Mouse (Mus musculus) Patski (cell line): ENCODE measurements around the gene Bspry. TPM values are rescaled to one million over a fixed set of nuclear protein-coding genes. Genes with fewer than 3 reads are reported as not detected.
A peak's percentile ranks its signal among the peaks of the same experiment; 100 is the strongest.

ENCODE experiments used
- ATAC-seq: fragments of 100-300 bp; one replicate; pipeline ENCODE4 v1.8.0; 2021
- CTCF ChIA-PET: fragments of 350-600 bp; sonication (Branson Sonifier 250); formaldehyde crosslinking; loops from one replicate; lab custom pipeline; 2022; ENCODE audit warnings: inconsistent platforms; lab: Charles Lee
- POLR2A ChIA-PET: fragments of 350-600 bp; sonication (Branson Sonifier 250); formaldehyde crosslinking; loops from one replicate; lab custom pipeline; 2022; ENCODE audit warnings: antibody characterized with exemption, inconsistent platforms; lab: Charles Lee
- DNase-seq: peaks from one replicate; pipeline ENCODE4 v3.0.0-alpha.2; 2011; ENCODE audit warnings: low read depth, low spot score
- H3K27me3 ChIP-seq: fragments of 371-371 bp; one replicate; pipeline ENCODE4 v1.5.1; 2021
- CTCF ChIP-seq: fragments of 100-300 bp; IDR thresholded peaks from one replicate; pipeline ENCODE4 v1.5.1; 2021
- in situ Hi-C: fragments of 300-500 bp; cut with MboI; formaldehyde crosslinking; loops from 3 replicates; pipeline ENCODE4 v1.11.1; 2018; ENCODE audit warnings: low pct_unique_long_range_greater_than_20kb, mixed read lengths
- polyA plus RNA-seq: library from polyadenylated mRNA; unstranded; gene quantifications from one replicate; pipeline ENCODE4 v1.2.3, GENCODE M21; 2021

Gene Bspry
- polyA plus RNA-seq, 1 experiment from 2014 or later: 3.3 TPM

GRCm38 (mm10) chr4:62514995-62515394 lies 35.1 kb downstream of the Bspry start:
- CTCF ChIA-PET: no interaction called here
- DNase-seq (no peak), ATAC-seq (no peak)
- H3K27me3 ChIP-seq: no peaks in the 10 kb centered on the region
- in situ Hi-C loops: no loop called here
- no peak for TF ChIP-seq CTCF
- POLR2A ChIA-PET: no interaction called here

GRCm38 (mm10) chr4:62515490-62515889 lies 35.6 kb downstream of the Bspry start:
- ChIA-PET POLR2A (no interaction called here), CTCF (no interaction called here)
- in situ Hi-C loops: no loop called here
- no peak for ATAC-seq
- no peak for TF ChIP-seq CTCF
- no peak for DNase-seq
- no peaks in the 10 kb centered on the region for H3K27me3 ChIP-seq

DNA sequence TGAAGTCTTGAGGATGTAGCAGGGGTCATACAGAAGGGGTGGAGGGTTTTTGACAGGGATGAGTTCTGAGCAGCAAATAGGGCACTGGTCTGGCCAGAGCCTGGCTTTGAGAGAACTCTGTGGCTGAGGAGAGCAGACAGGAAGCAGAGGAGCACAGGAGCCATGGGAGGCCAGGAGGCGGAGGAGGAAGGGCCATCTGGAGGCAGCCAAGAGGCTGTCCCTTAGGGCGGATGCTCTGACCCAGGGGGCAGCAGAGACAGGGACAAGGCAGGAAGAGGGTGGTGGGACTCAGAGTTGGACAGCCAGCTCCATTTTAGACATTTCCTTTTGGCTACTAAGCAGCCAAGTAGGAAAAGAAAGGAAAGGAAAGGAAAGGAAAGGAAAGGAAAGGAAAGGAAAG lies 36.2 kb downstream of the Bspry start:
- ChIA-PET POLR2A (no interaction called here), CTCF (no interaction called here)
- in situ Hi-C loops: no loop called here
- ATAC-seq (no peak), DNase-seq (no peak)
- no peaks in the 10 kb centered on the region for H3K27me3 ChIP-seq
- TF ChIP-seq CTCF: no peak

GRCm38 (mm10) chr4:62516579-62516978 lies 36.7 kb downstream of the Bspry start:
- CTCF ChIA-PET: interaction anchor here (1.0 to 1.3 kb wide), 2 partner anchors 9 to 63 kb away, joined by 3 read pairs; no protein-coding TSS in a partner anchor
- POLR2A ChIA-PET: no interaction called here
- no peaks in the 10 kb centered on the region for H3K27me3 ChIP-seq
- TF ChIP-seq CTCF: no peak
- ATAC-seq: no peak
- no peak for DNase-seq
- in situ Hi-C loops: no loop called here

- no peak for ATAC-seq
- in situ Hi-C loops: no loop called here
- ChIA-PET POLR2A (interaction anchor here (0.5 kb wide), 1 partner anchor 9 kb away, joined by 8 read pairs; no protein-coding TSS in a partner anchor), CTCF (interaction anchor here (1.0 to 1.3 kb wide), 2 partner anchors 9 to 63 kb away, joined by 3 read pairs; no protein-coding TSS in a partner anchor)
- no peak for DNase-seq
- no peaks in the 10 kb centered on the region for H3K27me3 ChIP-seq
- TF ChIP-seq CTCF: no peak
These were observed 37.2 kb downstream of the Bspry start for GRCm38 (mm10) chr4:62517046-62517445.

DNA sequence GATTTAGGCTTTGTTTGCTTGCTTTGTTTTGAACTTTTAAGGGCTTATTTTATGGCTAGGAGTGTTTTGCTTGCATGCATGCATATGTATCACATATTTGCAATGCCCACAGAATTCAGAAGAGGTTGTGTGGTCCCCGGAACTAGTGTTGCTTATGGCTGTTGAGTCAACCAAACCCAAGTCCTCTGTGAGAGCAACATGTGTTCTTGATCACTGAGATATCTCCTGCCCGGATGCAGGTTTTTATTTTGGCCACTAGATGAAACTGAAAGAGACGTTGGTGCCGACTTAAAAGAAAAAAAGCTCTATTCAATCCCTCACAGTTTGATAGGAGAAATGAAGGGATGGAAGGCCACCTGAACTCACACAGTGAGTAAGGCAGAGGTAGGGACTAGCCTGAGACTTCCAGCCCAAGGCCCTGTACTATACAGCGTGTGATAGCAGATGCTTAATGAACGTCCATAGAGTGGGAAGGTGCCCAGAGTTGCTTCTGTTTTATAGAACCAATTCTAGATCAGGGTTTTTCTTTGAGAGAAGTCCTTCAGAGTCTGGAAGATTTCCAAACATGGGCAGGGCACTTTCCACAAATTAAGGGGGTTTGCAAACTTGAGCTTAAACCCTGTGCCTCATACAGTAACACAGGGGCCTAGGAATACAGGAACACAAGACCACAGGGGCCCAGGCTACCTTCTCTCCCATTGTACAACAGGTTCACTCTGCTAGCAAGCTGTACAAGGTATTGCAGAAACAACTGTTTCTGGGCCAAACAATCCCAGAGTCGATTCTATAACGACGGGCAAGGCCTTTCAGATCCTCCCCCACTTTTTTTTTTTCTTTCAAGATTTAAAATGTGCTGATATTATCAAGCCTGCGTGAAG lies 37.9 kb downstream of the Bspry start:
- no peak for TF ChIP-seq CTCF
- DNase-seq (no peak), ATAC-seq (no peak)
- ChIA-PET POLR2A (interaction anchor here (0.5 to 1.6 kb wide), 2 partner anchors 8 to 110 kb away, joined by 4 to 8 read pairs; partner anchors contain the start of genes Cdc26 and Prpf4), CTCF (interaction anchor here (0.6 to 1.3 kb wide), 4 partner anchors 10 to 209 kb away, joined by 3 to 4 read pairs (median 3); no protein-coding TSS in a partner anchor)
- in situ Hi-C loops: no loop called here
- H3K27me3 ChIP-seq: no peaks in the 10 kb centered on the region

GRCm38 (mm10) chr4:62518416-62519121 lies 38.7 kb downstream of the Bspry start:
- in situ Hi-C loops: no loop called here
- ChIA-PET CTCF (interaction anchor here (0.6 to 1.3 kb wide), 4 partner anchors 17 to 208 kb away, joined by 3 to 6 read pairs (median 4); no protein-coding TSS in a partner anchor), POLR2A (interaction anchor here (1.6 kb wide), 1 partner anchor 111 kb away, joined by 4 read pairs; the partner anchor contains the start of genes Cdc26 and Prpf4)
- no peaks in the 10 kb centered on the region for H3K27me3 ChIP-seq
- DNase-seq: no peak
- no peak for TF ChIP-seq CTCF
- no peak for ATAC-seq

DNA sequence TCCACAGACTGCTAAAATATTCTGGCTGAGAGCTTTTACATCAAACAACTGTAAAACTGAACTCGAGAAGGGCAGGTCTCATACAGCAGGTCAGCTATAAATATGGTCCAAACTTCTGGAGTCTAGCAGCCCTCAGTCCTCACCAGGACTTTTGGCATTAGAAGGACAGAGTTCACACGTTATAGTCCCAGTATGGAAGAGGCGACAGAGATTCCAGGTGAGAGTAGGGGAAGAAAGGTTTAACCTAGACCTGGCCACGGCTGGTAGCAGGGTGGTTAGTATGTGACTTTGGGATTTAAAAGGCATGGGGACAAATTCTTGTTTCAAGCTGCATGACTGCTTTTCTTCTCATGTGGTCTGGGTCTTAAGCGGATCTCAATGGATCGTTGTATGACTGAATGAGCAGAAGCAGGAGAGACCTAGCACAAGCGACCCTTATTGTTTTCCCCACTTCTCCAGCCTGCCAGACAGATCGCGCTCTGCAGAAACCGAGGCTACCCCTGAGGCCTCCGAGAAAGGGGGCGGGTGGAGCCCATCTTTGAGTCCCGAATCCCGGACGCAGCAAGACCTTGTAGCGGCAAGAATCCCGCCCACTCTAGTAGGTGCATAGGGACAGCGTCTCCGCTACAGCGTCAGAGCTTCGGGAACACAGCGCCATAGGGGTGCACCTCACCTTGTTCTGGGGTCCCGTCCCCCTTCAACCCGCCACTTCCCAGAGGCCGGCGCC lies 39.4 kb downstream of the Bspry start:
- DNase-seq (no peak), ATAC-seq (peak; percentile 62)
- TF ChIP-seq CTCF: no peak
- ChIA-PET CTCF (interaction anchor here (0.9 to 1.3 kb wide), 3 partner anchors 18 to 64 kb away, joined by 3 to 6 read pairs (median 3); no protein-coding TSS in a partner anchor), POLR2A (interaction anchor here (1.6 kb wide), 1 partner anchor 112 kb away, joined by 4 read pairs; the partner anchor contains the start of genes Cdc26 and Prpf4)
- no peaks in the 10 kb centered on the region for H3K27me3 ChIP-seq
- in situ Hi-C loops: no loop called here

- ChIA-PET POLR2A (no interaction called here), CTCF (interaction anchor here (1.3 kb wide), 1 partner anchor 65 kb away, joined by 6 read pairs; no protein-coding TSS in a partner anchor)
- ATAC-seq (peak; percentile 86), DNase-seq (no peak)
- H3K27me3 ChIP-seq: no peaks in the 10 kb centered on the region
- no peak for TF ChIP-seq CTCF
- in situ Hi-C loops: loop anchor here (5.0 kb wide), 1 partner anchor 53 kb away; no protein-coding TSS in a partner anchor
These were observed 40.0 kb downstream of the Bspry start, which contains the start of gene Alad for GRCm38 (mm10) chr4:62519849-62520233. TSS of gene Alad (minus strand) at chr4:62519918.
